Mouse (Mus musculus) CD8-positive naive resting alpha-beta T cell, adult 2 months (primary cell): Measurements from ENCODE around the gene Auh.
A peak's percentile ranks its signal among the peaks of the same experiment; 100 is the strongest.

Experiments used
- DNase-seq, 2 experiments: peaks; one replicate each; pipeline ENCODE4 v3.0.0; 2022; ENCODE audit warnings: low read depth in 2 of 2, low spot score in 2 of 2

Auh gene

DNA sequence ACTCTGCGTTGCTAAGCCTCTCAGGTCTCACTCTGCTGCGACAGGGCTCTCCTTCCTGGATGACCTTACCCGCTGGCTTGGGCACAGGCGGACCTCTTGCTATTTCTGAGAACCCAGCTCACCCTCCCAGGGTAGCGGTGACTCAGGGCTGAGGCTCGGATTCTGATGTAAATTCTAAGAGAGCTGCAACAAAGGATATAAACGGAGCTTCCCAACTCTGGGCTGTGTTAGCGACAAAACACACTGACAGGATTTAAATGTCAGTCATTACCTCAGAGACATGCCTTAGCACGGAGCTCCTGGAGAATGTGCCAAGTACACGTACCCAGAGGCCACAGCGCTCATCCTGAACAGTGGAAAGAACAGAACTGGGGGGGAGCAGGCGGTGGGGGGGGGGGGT lies 49.6 kb downstream of the Auh start:
- DNase-seq: no peak

DNA sequence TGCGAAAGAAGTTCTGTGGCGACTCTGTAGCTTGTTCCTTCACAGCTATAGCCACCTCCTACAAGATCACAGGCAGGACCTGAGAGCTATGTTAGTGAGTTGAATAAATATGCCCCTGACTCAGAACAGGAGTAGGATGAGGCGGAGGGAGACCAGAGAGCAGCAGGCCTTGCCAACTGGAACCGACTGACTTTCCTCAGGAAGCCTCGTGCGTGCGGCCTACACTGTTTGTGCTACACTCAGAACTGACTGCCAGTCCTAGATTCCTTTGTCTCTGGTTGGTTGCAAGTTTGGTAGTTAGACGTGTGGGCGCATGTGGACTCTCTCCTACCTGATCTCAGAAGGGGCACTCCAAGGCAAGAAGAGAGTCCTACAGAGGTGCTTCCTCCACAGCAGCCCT lies 50.2 kb downstream of the Auh start:
- no peak for DNase-seq

DNA sequence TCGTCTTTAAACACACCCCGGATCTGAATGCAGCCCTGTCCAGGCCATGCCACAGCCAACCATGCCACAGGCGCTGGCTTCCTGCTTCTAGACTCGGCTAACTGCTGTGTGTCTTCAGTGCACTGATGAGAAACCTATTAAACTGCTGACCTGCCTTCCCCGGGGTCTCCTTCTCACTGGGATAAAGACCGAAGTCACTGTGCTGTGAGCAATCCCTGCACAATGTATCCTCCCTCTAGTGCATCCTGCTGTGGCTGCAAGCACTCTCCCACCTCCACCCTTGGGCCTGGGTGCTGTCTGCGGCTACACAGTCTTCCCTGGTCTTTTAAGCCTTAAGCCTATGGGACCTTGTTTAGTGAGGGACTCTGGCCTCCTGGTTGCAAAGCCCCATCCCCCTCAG lies 50.7 kb downstream of the Auh start:
- no peak for DNase-seq

DNA sequence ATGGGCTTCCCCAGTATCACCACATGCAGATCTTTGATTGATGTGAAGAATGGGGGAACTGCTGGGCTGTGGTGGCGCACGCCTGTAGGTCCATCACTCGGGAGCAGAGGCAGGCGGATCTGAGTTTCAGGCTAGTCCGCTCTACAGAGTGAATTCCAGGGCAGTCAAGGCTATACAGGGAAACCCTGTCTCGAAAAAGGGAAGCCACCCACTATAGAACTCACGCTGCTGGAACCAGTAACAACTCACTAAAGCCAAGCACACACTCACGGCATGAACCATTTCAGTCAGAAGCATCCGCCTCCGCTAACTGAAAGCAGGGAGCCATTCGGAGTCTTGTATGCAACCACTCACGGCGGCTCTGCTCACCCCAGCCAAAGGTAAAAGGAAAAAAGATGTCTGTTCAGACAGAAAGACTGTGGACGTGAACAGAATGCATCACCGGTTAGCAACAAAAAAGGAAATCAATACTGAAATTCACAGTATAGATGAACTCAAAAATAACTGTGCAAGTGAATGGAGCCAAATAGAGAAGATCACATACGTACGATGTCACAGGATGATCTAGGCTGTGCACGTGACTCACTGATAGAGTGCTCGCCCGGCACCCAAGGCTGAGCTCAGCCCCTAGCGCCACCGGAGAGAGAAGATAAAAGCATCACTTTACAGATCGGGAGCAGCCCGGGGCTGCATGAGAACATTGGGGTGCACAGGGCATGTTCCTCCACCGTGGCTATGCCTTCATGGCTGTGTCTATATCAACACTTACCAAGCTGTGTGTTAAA lies 53.7 kb downstream of the Auh start:
- no peak for DNase-seq

DNA sequence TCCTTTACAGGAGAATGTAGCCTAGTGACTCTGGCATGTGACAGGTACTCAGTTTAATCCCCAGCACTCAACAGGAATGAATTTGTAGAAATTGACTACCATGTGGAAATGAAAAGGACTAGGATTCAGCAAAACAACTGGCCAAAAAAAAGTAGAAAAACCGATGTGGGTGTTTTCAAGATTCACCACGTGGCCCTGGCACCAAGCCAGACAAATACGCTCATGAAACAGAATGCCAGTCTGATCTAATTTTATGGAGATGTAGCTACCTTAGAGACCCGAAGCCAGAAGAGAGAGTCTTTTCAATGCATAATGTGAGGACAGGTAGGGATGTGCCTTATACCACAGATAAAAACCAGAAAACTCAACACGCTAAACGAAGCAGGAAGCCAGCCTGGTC lies 54.4 kb downstream of the Auh start:
- DNase-seq: peak; percentile 4 to 9

DNA sequence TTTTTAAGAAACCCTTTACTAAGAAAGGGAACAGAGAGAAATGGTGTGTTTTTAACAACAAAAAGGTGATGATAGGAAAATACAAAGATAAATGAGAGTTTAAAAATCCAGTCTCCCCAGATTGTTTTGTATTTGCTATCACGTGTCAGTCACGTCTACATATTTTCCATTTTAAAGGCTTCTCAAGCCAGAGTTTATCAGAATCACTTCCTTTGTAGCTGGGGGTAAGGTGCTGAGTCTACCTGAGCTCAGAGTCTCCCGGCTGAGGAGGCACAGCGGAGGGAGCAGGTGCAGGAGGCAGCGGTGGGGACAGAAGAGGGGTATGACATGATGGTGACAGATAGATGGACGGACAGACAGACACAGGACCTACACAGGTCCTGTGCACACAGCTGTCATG lies 55.1 kb downstream of the Auh start:
- DNase-seq: no peak

DNA sequence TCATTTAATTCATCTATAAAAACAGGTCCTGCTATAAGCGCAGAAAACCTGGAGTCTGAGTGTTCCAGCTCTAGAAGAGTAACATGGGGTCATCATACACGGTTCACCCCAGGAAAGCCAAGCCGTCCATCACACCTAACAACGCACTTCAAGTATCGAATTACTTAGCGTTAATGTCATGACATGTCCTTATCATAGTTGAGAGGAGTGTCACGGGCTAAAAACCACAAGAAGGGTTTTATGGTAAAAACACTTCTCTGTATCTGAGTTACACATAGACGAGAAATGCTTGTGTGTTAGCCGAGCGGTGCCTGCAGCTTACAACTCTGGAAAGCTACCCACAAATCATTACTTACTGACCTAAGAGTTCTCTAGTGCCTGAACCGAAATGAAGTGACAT lies 55.6 kb downstream of the Auh start:
- DNase-seq: no peak

DNA sequence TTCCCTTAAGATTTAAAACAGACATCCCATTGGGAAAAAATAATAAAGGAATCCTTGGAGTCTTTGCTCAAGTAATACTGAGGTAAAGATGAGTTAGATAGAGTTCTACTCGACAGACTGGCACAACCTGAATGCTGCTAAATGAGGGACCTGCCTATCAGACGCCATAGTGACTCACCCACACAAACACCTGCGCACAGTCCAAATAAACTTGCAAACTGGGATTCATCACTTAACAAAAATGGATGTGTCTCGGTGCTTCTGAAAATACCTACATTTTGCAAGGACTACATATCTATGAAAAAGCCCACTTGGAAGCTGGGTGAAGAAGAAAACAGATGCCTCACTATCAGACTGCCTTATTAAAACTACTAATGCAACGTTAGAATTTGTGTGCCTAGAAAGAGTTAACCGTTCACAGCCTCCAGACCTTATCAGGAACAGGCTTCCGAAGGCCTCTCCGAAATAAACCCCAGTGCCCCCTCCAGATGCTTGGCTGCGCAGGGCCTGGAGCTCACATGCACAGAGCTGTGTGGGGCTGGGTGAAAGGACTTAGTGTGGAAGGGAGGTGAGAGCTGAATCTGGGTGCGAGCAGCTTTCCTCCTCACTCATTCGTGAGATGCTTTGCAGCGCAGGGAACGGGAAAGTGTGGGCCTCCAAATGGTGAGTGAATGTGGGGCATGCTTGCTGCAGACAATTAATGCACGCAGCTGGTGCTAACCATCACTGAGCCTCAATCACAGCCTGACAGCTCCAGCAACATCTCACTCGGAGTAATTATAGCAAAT lies 63.3 kb downstream of the Auh start:
- DNase-seq: no peak

DNA sequence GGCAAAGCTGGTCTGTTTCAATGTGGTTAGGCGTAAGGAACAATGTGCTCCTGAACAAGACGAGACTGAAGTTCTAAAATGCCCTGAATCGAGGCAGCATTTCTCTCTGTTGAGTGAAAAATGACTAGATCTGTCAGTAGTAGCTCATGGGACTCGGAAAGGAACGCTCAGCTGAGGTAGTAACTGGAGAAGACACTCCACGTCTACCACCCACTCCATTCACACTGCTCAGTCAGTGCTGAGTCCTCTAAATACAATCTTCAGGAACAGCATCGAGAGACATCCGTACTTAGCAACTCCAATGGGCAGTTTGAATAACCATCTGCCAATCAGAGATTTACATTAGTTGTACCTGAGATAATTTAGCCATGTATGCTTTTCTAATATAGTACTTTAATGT lies 66.0 kb downstream of the Auh start:
- DNase-seq: no peak

DNA sequence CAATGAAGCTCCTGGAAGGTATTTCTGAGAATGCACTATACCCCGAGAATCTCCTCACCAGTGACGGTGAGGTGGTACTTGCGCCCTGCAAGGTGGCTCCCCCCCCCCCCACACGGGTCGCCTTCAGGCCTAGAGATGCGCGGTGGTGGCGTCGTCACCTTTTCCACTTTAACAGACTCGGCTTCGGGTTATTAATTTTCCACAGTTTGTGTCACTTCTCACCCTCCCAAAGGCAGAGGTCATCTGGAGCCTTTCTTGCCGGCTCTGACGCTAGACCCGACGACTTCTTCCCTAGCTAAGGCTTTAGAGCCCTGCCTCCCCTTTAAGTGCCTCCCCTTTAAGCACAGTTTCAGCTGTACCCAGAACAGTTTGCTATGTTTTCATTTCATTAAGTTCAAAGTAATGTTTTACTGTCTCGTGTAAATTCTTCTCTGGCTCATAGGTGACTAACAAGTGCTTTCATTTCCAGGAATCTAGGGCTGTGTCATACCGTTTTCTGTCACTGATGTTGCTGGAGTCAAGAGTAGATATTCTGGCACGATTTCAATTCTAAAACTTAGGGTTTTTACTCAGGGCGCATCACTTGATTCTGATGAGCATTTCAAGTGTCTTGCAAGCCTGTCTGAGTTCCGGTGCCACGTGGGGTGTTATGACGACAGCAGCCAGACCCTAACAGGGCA lies 69.3 kb downstream of the Auh start:
- DNase-seq: no peak

DNA sequence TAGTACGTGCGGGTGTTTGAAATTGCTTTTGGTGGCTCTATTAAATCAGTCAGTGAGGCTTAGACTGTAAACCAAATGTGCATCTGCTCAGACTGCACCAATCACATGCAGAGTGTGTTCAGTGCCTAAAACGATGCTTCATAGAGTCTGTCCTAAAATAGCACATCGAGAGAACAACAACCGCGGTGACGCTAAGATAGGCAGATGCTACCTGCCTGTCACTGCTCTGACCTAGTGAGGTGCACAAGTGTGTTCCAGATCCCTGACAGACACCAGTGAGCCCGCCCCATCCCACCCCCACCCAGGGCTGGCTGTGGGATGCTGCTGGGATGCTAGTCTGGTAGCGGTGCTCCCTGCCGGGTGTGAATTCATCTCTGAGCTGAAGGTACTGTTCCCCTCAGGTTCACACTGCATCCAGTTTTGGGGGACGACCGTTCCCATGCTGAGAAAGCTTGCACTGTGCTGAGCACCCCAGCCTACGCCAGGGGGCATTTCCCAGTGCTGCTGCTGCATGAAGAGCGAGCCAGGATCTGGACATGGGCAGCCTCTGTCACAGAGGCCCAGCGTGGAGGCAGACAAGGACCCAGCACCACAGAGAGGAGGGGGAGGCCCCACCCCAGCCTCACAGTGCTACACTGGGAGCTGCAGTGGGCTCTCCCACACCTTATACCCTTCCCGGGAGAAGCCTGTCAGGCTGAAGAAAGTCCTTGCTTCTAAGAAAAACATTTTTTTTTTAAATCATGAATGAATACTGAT lies 70.2 kb downstream of the Auh start:
- no peak for DNase-seq

DNA sequence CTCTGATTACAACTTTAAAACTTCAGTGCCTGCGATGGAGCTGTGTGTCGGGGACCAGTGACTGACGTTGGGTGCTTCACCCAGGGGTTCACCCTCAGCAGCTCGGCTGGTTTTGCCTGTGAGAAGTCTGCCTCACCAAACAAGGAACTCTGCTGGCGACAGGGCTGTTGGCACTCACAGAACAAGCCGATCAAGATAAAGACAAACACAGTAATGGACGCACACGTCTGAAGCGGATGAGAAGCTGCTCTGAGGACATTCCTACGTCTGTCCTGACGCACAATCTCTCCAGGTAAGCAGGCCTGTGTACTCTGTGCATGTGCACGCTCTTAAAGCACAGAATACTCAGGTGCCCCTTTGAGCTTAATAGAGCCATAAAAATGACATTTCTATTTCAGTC lies 71.1 kb downstream of the Auh start:
- DNase-seq: no peak

DNA sequence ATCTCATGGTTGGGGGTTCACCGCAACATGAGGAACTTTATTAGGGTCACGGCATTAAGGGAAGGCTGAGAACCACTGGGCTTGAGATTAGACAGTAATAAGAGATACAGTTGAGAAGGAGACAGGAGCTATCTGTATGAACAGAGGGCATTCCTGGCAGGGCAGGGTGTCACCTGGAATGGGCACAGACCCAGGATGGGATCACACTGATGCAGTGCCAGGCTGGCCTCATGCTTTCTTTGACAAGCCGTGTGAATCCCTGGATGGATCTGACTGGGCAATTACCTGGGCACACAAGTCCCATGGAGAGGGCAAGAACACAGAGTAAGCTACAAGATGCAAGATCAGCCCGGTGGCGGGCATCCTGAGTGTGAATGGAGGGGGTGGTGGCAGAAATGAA lies 71.7 kb downstream of the Auh start:
- DNase-seq: no peak

DNA sequence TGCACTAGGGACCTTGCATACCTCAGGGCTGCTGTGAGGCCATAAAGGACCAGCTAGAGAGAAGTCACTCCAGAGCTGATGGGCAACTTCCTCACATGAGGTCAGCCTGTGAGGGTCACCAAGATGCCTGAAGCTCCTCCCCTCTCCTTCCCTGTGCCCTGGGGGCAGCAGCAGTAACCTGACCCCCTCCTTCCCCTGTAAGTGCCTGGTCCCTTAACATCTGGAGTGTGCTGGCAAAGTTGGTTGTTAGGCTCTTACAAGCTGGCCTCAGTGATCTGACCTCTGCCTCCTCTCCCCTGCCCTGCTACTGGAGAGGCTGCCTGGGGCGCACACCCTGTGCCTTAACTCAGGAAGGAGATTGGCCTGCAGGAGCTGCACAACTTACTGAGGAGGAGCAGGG lies 75.9 kb downstream of the Auh start:
- no peak for DNase-seq

DNA sequence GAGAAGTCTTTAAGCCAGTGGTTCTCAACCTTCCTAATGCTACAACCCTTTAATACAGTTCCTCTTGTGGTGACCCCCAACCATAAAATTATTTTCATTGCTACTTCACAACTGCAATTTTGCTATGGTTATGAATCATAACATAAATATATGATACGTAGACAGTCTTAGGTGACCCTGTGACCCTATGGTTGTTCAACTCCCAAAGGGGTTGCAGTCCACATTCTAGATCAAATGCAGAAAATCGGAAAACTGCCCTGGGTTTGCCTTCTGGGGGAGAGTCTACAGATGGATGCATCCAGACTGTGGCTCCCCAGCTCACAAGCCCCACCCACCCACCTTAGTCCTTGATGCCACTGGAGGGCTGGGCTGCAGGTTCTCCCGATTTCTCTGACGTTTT lies 77.6 kb downstream of the Auh start:
- no peak for DNase-seq

DNA sequence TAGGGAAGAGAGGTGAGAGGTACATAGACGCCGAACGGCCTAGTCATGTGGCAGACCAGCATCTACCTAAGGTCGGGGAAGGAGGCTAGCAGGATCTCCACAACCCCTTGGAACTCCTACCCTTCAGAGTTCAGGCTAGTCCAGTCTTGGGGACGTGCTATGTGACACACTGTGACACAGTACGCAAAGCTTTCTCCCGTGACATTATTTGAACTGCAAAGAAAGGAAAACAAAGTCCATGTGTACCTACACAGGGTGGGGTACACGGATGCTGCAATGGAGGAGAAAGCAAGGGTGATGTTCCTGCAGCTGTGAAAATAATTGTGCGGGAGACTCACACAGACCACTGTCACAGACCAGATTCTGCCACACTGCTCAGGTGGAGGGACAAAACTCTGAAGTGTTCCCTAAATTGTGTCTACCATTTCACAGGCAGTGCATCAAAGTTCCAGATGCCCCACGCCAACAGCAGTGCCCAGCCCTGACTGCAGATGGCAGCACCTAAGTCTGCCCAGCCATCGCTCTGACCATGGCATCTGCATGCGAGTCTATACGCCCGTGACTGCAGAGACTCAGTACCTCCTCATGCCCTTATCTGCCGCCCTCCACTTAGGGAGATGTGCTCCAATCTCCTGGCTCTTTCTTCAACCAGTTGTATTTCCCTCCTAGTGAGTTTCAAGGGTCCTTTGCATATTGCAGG lies 79.3 kb downstream of the Auh start:
- no peak for DNase-seq

DNA sequence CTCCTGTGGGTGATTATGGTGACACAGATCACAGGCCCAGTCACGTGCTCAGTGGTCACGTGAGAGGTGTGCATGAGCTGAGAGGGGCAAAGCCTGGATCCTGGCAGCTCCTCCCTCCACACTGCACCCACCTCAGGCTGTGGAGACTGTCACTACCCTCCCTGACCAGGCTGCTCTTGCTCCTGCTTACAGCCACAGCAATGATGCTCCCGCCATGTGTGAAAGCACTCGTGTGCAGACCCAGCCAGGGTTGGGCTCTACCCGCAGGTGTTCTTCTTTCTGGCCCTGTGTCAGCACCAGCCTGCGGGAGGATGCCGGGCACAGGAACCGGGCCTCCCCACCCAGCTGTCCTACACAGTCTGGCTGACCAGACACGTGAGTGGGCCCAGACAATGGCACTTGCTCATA lies 80.1 kb downstream of the Auh start:
- DNase-seq: no peak

DNA sequence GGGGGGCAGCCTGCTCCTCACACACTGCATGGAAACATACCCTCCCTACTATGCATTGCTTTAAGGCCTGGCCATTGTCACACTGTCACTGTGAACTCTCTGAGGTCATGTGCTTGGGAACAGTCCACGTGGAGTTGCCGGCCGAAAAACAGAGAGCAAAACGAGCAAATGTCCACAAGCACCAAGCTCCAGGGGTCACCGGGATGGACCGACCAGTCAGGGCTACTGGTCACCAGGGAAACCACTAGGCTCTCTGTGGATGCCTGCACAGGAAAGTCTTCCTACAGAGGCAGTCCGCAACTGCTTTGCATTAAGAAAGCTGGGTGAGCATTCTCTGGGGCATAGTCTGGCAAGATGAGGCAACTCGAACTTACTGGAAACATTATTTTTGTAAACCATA lies 82.0 kb downstream of the Auh start:
- no peak for DNase-seq

DNA sequence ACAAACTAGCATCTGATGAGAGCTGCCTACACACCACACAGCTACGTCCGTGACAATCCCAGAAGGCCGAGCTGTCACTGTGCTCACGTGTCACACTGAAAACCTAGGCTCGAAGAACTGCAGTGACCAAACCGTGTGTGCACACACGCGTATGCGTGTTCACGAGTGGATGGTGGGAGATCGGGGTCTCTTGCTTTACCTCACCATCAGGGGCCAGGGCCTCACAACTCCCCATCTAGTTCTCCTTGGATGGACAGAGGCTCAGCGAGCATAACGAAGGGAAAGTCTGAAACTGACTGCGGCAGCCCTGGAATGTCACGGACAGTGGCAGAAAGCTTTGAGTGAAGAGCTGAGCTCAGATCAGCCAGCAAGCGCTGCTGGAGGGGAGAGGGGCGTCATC lies 82.4 kb downstream of the Auh start:
- no peak for DNase-seq

DNA sequence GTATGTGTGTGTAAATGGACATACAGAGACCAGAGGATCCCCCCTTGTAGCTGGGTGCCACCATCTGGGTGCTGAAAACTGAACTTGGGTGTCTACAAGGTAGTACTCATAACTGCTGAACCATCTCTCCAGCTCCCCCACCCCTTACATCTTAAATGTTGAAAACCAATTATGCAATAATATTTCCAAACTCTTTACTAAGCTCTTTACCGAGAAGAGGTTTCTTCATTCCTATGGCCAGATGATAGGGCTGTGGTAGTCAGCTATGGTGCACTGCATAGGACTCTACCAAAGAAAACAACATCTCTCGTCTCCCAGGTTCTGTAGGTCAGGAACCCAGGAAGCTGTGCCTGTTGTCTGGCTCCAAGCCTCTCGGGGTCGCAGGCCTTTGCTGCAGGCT lies 83.9 kb downstream of the Auh start:
- no peak for DNase-seq
